ENCODE assay signal across 17 mouse cellular contexts in the genomic region with DNA sequence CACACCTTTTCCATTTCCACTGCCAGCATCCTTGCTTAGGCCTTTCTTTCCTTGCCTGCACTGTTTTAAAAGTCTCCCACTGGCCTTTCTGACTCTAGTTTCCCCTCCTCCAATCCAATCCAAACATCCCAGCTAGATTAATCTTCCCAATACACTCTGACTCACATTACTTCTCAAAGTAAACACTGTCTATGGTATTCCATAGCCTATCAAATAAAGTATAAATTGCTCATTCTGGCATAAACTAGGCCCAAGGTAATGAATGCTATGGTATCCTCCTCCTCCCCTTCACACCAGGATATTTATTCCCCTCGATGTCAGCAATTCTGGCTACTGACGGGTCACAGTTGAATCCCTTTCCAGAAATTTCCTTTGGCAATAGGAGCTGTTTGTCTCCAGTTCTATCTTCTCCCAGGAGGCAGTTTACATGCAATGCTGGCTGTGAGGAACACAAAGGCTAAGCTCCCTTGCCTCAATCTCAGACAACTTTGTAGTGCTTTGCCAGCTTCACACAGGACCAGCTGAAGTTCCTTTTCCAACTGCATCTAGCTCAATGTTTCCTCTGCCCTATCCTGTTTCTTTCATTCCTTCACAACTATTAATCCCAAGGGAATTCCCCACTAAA.
A peak's percentile ranks its signal among the peaks of the same experiment; 100 is the strongest.
DNase-seq lines count a peak whose midpoint lies in the region; ATAC-seq lines count a peak whose summit lies in the region.
"Had no signal": no experiment of that assay in that cellular context is flagged by ENCODE, and none has a peak within 500 bp of the region (broad histone marks: within the 10 kb centered on the region; RNA-seq: fewer than 3 reads in every experiment).

No protein-coding gene starts in this region.

- no peak overlapping the region for H3K4me3 ChIP-seq in heart, embryonic 11.5 days (ENCODE audit: low read depth, low read length)
- H3K4me3 ChIP-seq in kidney, embryonic 16.5 days (ENCODE audit: low read length) = no peak overlapping the region
- H3K4me3 ChIP-seq: embryonic facial prominence, embryonic 13.5 days; forebrain, embryonic 15.5 days; hindbrain, embryonic 12.5 days had no signal

- H3K36me3 ChIP-seq in heart, embryonic 11.5 days (ENCODE audit: control insufficient read depth, insufficient read depth, low read length) = no peaks in the 10 kb centered on the region
- no peaks in the 10 kb centered on the region for H3K36me3 ChIP-seq in kidney, embryonic 16.5 days (ENCODE audit: insufficient read depth, low read length)
- H3K36me3 ChIP-seq: embryonic facial prominence, embryonic 13.5 days; forebrain, embryonic 15.5 days; hindbrain, embryonic 12.5 days had no signal

- H3K4me2 ChIP-seq in heart, embryonic 11.5 days = no peak overlapping the region
- no peak overlapping the region for H3K4me2 ChIP-seq in kidney, embryonic 16.5 days (replicated peaks; ENCODE audit: low read depth, low read length)
- H3K4me2 ChIP-seq: embryonic facial prominence, embryonic 13.5 days; forebrain, embryonic 15.5 days; hindbrain, embryonic 12.5 days; liver, embryonic 11.5 days; midbrain, embryonic 11.5 days had no signal

- no peaks in the 10 kb centered on the region for H3K9me3 ChIP-seq in heart, embryonic 11.5 days (replicated peaks; ENCODE audit: control insufficient read depth, low read length)
- no peaks in the 10 kb centered on the region for H3K9me3 ChIP-seq in kidney, embryonic 16.5 days (ENCODE audit: low read length)
- H3K9me3 ChIP-seq: embryonic facial prominence, embryonic 13.5 days; forebrain, embryonic 15.5 days; hindbrain, embryonic 12.5 days had no signal

- intact Hi-C loops in heart, postnatal 10 days (cut with DNase I) = no loop called here

- H3K27ac ChIP-seq in heart, embryonic 11.5 days (ENCODE audit: low read depth, low read length) = no peak overlapping the region
- H3K27ac ChIP-seq in kidney, embryonic 16.5 days (ENCODE audit: low read length) = no peak overlapping the region
- H3K27ac ChIP-seq: embryonic facial prominence, embryonic 13.5 days; forebrain, embryonic 15.5 days; hindbrain, embryonic 12.5 days; macrophage had no signal

- DNase-seq in adrenal gland, postnatal 10 days = peak; percentile 33
- no peak for DNase-seq in adrenal gland, postnatal 4 days (ENCODE audit: low spot score in 2 of 2)
- peak; percentile 97 for DNase-seq in heart, adult 11 months
- DNase-seq in kidney, postnatal 36 days = no peak
- DNase-seq in heart, postnatal 10 days = peak; percentile 9 to 20
- DNase-seq in T-cell, adult 2 months (ENCODE audit: low spot score) = no peak
- DNase-seq: cerebellum, adult 9-11 months; kidney, postnatal 25 days; lung, adult 18-20 months had no signal

- 58% methylated on average over 2 of the region's 2 CpGs for WGBS in heart, embryonic 11.5 days (ENCODE audit: insufficient replicate concordance)
- WGBS in kidney, embryonic 16.5 days = 33% methylated on average over 2 of the region's 2 CpGs

- no peak for ATAC-seq in heart, embryonic 11.5 days (replicated peaks; ENCODE audit: insufficient number of reproducible peaks, low FRiP score, low TSS enrichment)
- peak; percentile 72 for ATAC-seq in kidney, embryonic 16.5 days (ENCODE audit: low FRiP score, low TSS enrichment)
- ATAC-seq: forebrain, embryonic 15.5 days had no signal

- H3K4me1 ChIP-seq in heart, embryonic 11.5 days (ENCODE audit: control insufficient read depth, insufficient read depth, low read length) = no peaks in the 10 kb centered on the region
- peaks cover 18% of the 10 kb centered on the region; the same call in 1 of the 2 replicates for H3K4me1 ChIP-seq in kidney, embryonic 16.5 days (ENCODE audit: insufficient read depth, low read length)
- H3K4me1 ChIP-seq: forebrain, embryonic 15.5 days; hindbrain, embryonic 12.5 days had no signal

- H3K9ac ChIP-seq in heart, embryonic 11.5 days (ENCODE audit: low read depth, low read length) = no peak overlapping the region
- no peak overlapping the region for H3K9ac ChIP-seq in kidney, embryonic 16.5 days (replicated peaks; ENCODE audit: low read length)
- H3K9ac ChIP-seq: embryonic facial prominence, embryonic 13.5 days; forebrain, embryonic 15.5 days; hindbrain, embryonic 12.5 days had no signal

- H3K27me3 ChIP-seq in heart, embryonic 11.5 days (ENCODE audit: control insufficient read depth, insufficient read depth, low read length) = no peaks in the 10 kb centered on the region
- no peaks in the 10 kb centered on the region for H3K27me3 ChIP-seq in kidney, embryonic 16.5 days (ENCODE audit: insufficient read depth, low read length)
- H3K27me3 ChIP-seq: embryonic facial prominence, embryonic 13.5 days; forebrain, embryonic 15.5 days; hindbrain, embryonic 12.5 days had no signal

Comparison
In these comparisons a context has a peak if more than half of its experiments do, and no peak if none do; other contexts are left out.
1. DNase-seq: peak in adrenal gland, postnatal 10 days (single experiment), heart, adult 11 months (single experiment) and heart, postnatal 10 days (2 of 2); none in adrenal gland, postnatal 4 days (0 of 2), kidney, postnatal 36 days (0 of 2) and T-cell, adult 2 months (single experiment).